Mouse (Mus musculus) brain, adult 2 months (tissue): ENCODE measurements around the gene Uts2b.

Source experiments
- DNase-seq: peaks from one replicate; pipeline ENCODE4 v3.0.0; 2011; ENCODE audit warnings: low read depth, low spot score

Gene Uts2b

DNA sequence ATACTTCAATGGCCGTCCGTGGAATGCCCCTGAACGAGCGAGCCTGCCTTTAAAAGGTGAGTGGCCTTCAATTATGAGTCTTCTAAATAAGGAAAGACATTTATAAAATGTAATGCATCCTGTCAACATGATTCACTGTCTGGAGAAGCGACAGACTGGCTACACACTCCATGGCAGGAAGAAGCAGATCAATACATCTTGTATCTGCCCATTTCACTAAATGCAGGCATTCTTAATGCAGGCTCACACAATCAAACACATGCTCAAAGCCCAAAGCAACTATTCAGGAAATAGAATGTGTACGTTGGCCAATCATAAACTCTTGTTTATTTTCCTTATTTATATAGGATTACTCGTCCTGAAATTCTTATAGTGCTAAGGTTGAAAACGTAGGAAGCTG, at the start of gene Uts2b:
Uts2b (minus strand) TSS at position 49 of the 400 bp plus-strand sequence.
- no peak for DNase-seq

- no peak for DNase-seq
Observed at GRCm38 (mm10) chr16:27417632-27418031, 47.6 kb upstream of the Uts2b start.

GRCm38 (mm10) chr16:27416937-27417584, 47.0 kb upstream of the Uts2b start:
- no peak for DNase-seq

- no peak for DNase-seq
Observed at GRCm38 (mm10) chr16:27404107-27404506, 34.1 kb upstream of the Uts2b start.

DNA sequence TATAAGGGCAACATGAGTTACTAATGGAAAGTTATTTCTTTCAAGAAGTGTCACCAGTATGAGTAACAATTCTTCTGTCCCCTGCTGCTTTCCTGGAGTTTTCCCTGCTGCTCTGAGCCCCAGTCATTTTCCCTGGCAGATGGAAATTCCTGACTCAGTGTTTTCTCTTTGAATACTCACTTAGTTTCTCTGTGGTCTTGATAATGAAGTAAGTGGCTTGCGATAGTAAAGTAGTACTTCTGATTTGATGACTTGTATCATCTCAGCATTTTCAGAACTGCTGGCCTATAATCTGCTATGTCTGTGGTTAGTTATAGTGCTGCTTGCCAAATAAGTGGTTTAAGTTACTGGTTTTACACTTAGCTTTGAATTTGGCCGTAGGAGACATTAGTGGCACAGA, 31.5 kb upstream of the Uts2b start:
- peak; percentile 36 for DNase-seq

DNA sequence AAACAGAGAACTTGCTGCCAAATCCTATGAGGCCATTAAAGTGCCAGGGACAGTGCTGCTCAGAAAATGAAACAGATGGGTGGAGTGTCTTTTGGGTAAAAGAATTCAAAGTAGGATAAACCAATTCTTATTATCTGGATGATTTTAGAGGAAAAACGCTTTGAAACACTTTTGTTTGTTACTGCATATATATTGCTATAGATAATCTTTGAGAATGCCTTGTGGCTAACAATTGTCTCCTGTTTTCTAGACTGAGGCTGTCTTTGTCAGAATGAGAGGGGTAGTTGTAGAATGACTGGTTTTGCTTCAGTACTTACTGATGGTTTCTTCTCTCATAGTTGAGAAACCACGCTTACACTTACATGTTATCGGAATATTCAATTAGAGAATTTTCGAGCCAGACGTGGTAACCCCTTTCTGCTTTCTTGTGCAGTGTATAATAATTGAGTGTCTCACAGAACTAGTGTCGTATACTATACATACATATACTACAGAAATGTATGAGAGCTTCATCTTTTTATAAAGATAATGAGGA, 29.7 kb upstream of the Uts2b start:
- no peak for DNase-seq

DNA sequence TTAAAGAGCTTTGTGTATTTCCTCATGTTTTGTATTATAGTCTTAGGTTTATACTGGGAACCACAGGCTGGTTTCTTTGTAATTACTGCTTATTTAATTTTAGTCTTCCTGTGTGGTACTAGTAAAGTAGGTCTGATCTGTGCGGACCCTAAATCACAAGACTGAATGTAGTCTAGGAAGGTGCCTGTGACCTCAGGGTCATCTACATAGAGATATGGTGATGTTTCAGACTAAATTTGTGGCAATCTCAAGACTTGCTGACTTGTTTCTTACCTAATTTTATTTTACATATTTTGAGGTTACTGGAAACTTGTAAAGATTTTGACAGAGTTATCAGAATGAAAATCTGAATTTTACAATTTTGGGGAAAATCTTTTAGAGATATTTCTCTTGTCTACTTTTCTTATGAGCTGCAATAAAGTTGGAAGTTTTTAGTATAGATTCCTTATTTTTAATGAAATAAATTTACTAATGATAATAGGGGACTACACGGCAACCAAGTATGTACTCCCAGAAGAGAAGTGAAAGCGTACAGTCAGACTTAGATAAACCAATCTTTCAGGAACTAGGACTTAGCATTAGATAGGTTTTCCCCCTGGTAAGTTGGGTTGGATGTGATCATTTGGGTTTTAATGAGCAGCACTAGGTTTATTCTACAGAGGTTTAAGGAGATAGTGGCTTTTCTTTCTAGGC, 29.1 kb upstream of the Uts2b start:
- no peak for DNase-seq

- peak; percentile 63 for DNase-seq
Observed at GRCm38 (mm10) chr16:27396951-27397350, 26.9 kb upstream of the Uts2b start.

- DNase-seq: peak; percentile 54
Observed at GRCm38 (mm10) chr16:27395251-27396037, 25.4 kb upstream of the Uts2b start.

DNA sequence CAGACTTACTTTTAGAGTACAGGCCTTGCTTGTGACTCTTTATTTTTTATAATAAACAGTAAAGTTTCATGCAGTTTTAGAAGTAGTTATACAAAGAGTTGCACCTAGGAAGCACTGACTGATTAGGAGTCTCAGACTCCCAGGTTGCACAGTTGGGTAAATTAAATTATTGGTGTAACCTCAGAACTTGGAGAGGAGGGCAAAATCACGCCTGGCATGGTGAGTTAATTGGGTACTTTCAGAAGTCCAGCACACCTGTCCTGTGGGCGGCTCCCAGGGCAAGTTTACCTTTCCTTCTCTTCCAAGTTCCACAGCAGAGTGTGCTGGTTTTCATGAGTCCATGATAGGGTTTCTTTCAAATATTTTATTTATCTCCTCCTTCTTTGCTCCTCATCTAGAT, 21.8 kb upstream of the Uts2b start:
- no peak for DNase-seq

- DNase-seq: no peak
Observed at GRCm38 (mm10) chr16:27390306-27390705, 20.3 kb upstream of the Uts2b start.

DNA sequence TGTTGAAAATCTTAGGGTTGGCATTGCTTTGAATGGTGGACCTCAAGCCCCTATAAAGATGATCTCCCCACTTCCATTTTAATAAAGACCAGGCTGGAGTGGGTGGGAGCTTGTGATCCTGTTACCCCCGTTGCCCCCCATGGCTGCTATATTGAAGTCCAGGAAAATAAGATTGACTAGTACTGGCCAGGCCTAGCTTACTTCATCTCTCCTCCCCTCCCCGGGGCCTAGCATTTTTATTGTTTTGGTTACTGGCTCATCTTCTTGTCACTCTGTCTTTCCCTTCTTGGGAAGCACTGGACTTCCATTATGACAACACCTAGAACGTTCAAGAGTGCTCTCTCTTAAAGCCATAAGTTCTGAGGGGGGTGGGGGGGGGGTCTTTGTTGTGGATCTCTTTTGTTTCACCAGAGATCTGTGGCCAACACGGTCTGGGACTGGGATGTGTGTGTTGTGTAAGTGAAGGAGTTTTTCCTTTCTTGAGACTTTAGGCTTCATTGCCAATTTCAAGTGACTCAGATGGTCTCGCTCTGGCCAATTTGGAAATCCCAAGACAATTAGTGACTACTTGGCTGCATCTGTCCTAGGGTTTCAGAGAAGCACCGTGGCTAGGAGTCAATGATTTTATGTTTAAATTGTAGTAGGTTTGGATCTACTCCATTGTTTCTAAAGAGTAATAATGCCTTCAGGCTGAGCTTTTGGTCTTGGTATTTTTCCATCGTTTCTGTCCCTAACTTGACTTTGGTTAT, 19.7 kb upstream of the Uts2b start:
- peak; percentile 43 for DNase-seq

GRCm38 (mm10) chr16:27388761-27389451, 18.9 kb upstream of the Uts2b start, which contains the start of gene Ccdc50:
Gene Ccdc50 (plus strand): TSS chr16:27388869.
- peak; percentile 86 for DNase-seq

- peak; percentile 42 for DNase-seq
Observed at GRCm38 (mm10) chr16:27387634-27388611, 17.9 kb upstream of the Uts2b start.

- no peak for DNase-seq
Observed at GRCm38 (mm10) chr16:27386850-27387407, 16.9 kb upstream of the Uts2b start.

DNA sequence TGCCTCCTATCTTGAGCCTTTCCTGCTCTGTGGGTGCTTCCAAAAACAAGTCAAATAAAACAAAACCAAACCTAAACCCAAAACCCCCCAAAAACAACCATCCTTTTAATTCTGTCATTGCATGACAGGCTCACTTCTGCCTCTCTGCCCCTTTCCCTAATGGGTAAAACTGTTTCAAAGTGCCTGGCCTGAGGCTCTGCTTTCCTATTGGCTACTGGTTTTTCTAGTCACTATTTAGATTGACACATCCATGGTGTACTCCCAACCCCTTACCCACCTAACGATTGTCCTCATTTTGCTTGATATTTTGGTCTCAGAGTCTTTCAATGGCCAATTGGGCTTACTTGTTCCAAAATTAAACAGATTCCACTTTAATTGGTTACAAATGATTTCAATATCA, 15.6 kb upstream of the Uts2b start:
- no peak for DNase-seq

DNA sequence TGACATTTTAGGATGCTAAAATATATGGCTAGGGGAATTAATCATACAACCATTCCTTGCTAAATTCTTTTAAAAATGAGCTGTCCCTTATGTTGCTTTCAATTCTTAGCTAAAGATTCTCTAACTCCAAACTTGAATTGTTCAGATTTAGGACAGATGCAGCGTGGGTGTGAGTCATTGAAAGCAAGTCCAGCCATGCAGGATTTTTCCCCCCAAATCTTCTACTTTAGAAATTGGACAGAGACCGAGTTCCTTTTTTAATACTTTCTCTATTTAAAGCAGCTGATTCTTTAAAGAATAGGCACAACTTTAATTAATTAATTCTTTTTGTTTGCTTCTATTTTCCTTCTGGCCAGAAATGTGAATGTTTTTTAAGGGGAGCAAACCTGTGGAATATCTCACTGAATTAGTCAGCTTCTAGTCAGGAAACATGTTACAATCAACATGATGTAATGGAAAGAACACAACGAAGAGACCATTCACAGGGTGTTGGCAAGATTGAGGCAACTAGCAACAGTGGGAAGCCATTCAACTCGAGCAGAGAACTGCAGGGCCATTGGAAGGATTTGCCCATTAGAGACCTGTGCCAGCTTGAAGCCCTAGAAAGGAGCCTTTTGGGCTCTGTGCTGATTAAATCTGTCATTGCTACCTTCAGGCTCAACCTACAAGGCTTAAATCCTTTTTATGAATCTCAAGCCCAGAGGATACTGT, 15.0 kb upstream of the Uts2b start:
- DNase-seq: peak; percentile 84

DNA sequence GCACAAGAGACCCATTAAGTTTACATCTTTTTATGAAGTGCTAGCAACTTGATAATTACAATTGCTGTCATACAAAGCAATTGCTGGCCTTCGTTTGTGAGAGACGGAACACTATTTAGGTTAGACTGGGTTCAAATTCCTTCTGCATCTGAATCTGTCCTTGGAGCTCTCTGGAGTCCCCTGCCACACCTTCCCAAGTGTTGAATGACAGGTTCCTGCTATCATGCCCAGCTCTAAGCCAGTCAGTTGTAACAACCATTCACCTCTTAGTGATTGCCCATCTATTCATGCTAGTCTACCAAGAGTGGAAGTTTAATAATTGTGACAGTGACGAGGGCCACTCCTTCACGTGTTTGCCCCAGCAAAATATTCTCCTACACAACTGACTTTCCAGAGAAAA, 12.2 kb upstream of the Uts2b start:
- DNase-seq: no peak

DNA sequence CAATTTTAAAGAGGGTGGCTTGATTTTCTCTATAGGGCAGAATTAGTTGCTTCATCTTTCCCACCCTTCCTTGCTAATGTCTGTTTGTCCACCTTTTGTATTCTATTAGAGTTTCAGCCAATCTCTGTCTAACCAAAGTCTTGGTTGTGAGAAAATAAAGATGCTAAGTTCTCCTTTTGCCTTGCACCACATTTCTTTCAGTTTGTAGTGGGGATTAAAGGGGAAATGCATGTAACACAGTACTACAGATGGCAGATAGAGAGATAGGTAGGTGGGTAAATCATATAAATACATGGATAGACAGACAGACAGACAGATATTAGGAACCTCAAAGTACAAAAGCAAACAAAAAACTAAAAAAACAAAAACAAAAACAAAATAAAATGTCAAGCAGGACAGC, 6.5 kb upstream of the Uts2b start:
- no peak for DNase-seq
